Mouse (Mus musculus) heart, postnatal 36 days (tissue): Measurements from ENCODE around the gene 1700020D05Rik. TPM values are rescaled to one million over a fixed set of nuclear protein-coding genes. Genes with fewer than 3 reads are reported as not detected.
A peak's percentile ranks its signal among the peaks of the same experiment; 100 is the strongest.

Source experiments
- DNase-seq, 2 experiments: peaks; one replicate each; pipeline ENCODE4 v3.0.0; 2021 to 2022
- intact Hi-C: fragments of 180-260 bp; cut with DNase I; formaldehyde crosslinking; loops from one replicate; pipeline ENCODE4 v1.15.1; 2025
- total RNA-seq, 2 experiments: library from RNA; stranded (reverse); gene quantifications; 2 replicates each; pipeline ENCODE4 v1.2.3; 2021

The 1700020D05Rik gene
- total RNA-seq, 2 experiments from 2014 or later, result 0.58 to 0.70 TPM

DNA sequence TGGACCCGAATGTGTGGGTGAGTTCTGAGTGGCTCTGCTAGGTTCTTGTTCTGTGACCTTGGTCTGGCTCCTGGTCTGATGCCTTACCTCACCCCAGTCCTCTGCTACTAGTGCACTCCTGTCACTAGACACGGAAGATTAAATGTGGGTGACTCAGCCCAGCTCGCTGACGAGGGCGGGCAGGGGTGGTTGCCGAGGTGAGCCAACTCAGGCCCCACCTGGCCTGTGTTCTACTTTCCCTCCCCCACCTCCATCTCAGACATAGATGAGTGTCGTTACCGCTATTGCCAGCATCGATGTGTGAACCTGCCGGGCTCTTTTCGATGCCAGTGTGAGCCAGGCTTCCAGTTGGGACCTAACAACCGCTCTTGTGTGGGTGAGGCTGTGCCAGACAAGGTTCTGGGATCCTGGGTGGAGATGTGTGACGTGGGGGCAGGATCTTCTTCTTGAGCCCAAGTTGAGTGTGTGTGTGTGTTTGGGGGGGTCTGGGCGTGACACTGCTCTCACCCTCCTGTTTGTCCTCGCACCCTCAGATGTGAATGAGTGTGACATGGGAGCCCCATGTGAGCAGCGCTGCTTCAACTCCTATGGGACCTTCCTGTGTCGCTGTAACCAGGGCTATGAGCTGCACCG, 25.8 kb downstream of the 1700020D05Rik start:
- intact Hi-C loops, result no loop called here
- no peak for DNase-seq

- intact Hi-C loops, result no loop called here
These were observed 26.5 kb downstream of the 1700020D05Rik start for GRCm38 (mm10) chr19:5477004-5477667.

DNA sequence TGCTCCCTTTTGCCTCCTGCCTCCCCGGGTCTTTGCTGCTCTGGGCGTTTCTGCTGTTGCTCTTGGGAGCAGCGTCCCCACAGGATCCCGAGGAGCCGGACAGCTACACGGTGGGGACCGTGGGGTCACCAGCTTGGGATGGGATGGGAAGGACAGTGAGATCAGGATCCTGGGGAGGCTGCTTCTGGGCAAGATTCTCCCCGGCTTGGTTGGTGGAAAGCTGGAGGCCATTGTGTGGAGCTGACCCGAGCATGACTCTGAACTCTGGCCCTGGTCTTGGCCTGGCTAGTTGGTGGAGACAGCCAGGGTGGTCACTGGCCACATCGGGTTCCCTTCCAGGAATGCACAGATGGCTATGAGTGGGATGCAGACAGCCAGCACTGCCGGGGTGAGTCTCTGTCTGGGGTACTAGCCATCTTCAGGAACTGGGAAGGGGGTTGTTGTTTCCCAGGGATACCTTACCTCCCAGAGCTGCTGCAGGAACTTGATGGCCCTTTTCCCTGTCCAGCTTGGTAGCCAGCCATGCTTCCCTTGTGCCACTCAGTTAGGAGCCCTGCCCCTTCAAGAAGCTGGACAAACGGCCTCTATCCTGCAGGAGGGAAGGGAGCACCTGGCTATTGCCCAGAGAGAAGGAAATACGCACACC, 28.4 kb downstream of the 1700020D05Rik start:
- intact Hi-C loops, result no loop called here
- no peak for DNase-seq

More at GRCm38 (mm10) chr19:5477004-5477667, 26.5 kb downstream of the 1700020D05Rik start:
- no peak for DNase-seq

DNA sequence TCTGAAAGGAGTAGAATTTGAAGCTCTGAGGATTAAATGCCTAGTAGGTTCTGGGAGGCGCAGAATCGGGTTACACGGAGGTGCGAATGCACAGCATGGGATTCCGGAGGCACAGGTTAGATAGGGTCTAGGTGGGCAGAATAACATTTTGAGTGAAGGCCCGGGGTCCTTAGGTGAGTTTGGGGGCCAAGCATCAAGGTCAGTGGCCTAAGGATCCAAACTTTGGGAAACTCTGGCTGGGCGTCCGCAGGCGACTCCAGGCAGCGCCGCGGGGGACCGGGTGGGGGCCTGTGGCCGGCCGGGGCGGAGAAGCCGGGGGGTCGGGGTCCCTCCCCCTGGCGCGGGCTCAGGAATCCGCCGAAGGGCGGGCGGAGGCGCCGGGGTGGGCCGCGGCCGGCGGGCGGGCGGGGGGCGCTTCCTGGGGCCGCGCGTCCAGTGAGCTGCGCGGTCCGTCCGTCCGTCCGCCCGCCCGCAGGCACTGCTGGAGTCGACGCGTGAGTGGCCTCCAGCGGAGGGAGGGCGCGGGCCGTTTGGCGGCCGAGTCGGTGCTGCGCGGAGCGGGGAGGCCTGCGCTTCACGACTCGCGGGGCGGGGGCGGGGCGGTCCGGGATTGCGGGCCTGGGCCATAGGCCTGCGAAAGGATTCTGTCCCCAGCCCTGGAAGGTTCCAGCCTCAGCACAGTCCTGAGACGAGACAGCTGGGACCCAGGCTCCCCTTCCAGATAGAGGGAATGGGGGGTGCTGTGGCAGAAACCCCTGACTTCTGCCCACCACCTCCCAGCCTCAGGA, 29.1 kb downstream of the 1700020D05Rik start:
- intact Hi-C loops, result no loop called here
- DNase-seq, result peak; percentile 46 to 65

DNA sequence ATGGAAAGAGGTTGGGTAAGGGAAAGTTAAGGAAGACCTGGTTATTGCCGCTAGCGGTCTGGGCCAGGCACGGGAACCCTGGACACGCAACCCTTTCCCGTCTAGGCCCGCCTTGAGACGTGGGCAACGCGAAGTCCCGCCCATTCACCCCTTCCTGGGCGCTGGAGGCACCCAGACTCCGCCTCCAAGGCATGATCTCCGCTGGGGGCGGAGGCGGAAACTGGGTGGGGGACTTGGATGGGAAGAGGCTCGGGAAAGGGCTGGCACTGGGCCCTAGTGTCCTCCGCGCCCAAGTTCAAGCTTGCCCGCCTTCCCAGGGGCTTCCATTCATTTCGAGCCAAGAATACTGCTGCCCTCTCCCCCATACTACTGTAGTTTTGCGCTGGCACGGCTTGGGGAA, 29.9 kb downstream of the 1700020D05Rik start, which contains the start of gene Efemp2:
Gene Efemp2, plus strand, starts transcription at position 235 of the 400 bp plus-strand sequence.
- peak; percentile 82 to 84 for DNase-seq
- intact Hi-C loops, result no loop called here

DNA sequence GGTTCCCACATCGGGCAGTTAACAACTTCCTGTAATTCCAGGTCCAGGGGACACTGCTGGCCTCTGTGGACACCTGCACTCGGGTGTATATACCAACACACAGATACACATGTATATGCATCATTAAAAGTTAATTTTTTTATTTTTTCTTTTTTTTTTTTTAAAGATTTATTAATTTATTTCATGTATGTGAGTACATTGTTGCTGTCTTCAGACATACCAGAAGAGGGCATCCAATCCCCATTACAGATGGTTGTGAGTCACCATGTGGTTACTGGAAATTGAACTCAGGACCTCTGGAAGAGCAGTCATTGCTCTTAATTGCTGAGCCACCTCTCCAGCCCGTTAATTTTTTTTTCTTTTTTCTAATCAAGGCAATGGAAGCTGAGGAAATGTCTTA, 30.7 kb downstream of the 1700020D05Rik start:
- intact Hi-C loops, result no loop called here
- no peak for DNase-seq

DNA sequence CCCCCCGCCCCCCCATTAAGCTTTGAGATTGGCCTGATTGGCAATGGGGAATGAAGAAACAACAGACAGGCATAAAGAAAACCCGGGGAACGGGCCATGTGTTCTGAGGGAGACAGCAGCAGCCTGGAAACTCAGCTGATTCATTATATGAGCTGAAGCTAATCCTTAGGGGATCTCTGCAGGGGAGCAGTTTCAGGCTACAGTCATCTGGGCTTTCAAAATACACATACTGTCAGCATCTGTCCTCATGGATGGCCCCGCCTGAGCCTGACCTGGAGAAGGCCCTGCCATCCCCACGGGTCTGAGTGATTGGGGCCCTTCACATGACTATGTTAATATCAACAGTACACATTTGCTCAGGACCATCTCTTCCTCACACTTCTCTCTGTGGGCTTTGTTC, 31.7 kb downstream of the 1700020D05Rik start:
- intact Hi-C loops, result no loop called here
- DNase-seq, result no peak

DNA sequence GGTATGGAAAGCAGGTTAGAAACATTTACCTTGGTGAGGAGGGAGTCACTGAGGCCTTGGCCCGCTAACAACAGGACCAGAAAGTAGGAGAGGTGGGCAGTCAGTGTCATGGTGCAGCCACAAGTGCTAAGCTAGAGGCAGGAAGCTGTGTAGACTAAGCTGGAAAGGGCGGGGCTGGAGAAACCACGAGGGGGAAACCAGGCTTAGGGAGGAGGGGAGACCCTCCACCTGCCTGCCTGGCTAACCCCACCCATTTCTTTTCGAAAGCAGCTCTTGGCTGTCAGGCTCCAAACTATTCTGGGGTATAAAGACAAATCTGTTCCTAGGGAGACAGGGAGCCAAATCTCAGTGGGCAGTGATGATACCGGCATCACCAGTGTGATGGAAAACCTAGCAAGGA, 35.2 kb downstream of the 1700020D05Rik start, which contains the start of gene Ctsw:
Gene Ctsw, minus strand, starts transcription at position 134 of the 400 bp plus-strand sequence.
- no peak for DNase-seq
- intact Hi-C loops, result no loop called here

DNA sequence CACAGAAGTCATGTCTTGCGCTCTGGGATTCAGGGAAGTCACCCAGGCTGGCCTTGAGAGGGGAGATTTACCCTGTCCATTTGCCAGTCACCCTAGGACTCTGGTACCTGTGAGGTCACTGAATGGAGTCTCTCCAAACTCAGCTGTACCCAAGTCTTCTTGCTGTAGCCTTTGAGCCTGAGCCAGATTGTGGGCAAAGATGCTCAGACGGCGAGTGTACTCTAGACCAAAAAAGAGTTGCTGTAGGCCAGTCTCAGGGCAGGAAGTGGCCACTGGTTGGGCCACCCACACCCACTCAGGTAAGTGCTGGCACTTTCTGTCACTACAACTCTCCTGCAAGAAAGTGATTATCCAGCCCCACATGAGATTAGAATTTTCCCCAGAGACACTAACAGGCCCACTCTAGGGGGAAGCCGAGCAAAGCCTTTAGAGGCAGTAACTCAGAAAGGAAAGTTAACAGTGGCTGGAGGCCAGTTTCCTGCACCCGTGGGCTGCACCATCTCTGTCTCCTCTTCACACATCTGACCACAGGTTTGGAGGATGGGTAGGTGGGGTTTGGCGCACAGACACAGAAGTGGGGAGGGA, 36.6 kb downstream of the 1700020D05Rik start:
- no peak for DNase-seq
- intact Hi-C loops, result no loop called here

GRCm38 (mm10) chr19:5465037-5465436, 38.5 kb downstream of the 1700020D05Rik start:
- intact Hi-C loops, result loop anchor here (2.0 kb wide), 1 partner anchor 22 kb away; no protein-coding TSS in a partner anchor
- DNase-seq, result no peak

DNA sequence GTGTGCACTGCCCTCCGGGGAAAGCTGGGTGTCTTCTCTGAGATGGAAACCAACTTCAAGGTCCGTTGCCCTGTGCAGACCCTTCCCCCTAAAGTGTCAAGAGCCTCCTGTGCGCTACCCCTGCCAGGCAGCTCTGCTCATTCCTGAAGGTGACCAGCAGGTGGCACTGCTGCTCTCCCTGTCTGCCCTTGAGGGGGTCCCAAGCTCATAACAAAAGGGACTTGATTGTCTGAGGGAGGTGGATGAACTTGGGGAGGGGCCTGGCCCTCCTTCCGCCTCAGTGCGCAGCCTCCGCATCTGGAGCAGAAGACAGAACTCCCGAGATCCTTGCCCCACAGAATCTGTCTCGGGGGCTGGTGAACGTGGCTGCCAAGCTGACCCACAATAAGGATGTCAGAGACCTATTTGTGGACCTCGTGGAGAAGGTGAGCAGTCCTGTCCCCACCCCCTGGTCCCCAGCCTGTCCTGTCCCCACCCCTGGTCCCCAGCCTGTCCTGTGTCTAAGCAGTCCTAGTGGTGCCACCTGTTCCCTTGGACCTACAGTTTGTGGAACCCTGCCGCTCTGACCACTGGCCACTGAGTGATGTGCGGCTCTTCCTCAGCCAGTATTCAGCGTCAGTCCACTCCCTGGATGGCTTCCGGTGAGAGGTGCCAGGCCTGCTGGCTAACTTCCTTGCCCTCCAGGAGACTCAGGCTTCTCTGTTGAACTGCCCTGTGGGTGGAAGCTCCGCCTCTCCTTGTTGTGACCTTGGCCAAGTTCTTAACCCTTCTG, 39.6 kb downstream of the 1700020D05Rik start:
- DNase-seq, result peak; percentile 64 to 65
- intact Hi-C loops, result loop anchor here (2.0 kb wide), 1 partner anchor 23 kb away; no protein-coding TSS in a partner anchor

- intact Hi-C loops, result no loop called here
These were observed 40.4 kb downstream of the 1700020D05Rik start for GRCm38 (mm10) chr19:5463212-5463611.

GRCm38 (mm10) chr19:5461411-5461810, 42.2 kb downstream of the 1700020D05Rik start:
- no peak for DNase-seq
- intact Hi-C loops, result no loop called here

More at GRCm38 (mm10) chr19:5463212-5463611, 40.4 kb downstream of the 1700020D05Rik start:
- no peak for DNase-seq

DNA sequence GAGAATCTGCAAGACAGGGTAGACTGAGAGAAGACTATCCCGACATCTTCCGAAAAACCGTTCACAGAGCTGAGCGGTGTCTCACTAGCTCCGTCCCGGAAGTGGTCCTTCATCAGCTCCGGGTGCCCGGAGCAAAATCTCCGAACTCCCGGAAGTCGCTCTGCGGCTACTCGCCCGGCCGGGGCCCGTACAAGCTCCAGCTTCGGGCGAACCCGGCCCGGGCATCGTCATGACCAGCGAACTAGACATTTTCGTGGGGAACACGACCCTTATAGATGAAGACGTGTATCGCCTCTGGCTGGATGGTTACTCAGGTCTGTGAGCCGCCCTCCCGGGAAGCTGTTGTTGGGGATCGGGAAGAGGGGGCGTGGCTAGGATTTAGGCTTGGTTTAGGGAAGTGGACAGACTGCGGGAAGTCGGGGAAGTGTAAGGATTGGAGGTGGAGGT, 43.1 kb downstream of the 1700020D05Rik start, which contains the start of gene Fibp:
Gene Fibp, plus strand, starts transcription at position 151 of the 447 bp plus-strand sequence.
- intact Hi-C loops, result no loop called here

DNA sequence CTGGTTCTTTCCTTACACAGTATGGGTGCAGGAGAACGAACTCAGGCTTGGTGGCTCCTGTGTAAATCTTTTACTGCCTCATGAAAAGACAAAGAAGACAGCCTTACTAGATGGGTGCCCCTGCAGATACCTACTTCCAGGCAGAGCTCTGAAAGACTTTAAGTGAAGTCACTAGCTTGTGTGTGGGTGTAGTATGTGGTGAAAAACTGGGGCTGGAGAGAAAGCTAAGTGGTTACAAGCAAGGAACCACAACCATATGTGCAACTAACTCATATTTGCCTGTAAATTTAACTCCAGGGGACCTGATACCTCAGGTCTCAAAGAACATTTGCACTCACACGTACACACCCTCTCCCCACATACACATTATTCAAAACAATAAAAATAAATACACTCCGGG, 43.7 kb downstream of the 1700020D05Rik start:
- DNase-seq, result no peak
- intact Hi-C loops, result no loop called here

More for the DNA sequence above, 43.1 kb downstream of the 1700020D05Rik start, which contains the start of gene Fibp:
- DNase-seq, result peak; percentile 87 to 93

DNA sequence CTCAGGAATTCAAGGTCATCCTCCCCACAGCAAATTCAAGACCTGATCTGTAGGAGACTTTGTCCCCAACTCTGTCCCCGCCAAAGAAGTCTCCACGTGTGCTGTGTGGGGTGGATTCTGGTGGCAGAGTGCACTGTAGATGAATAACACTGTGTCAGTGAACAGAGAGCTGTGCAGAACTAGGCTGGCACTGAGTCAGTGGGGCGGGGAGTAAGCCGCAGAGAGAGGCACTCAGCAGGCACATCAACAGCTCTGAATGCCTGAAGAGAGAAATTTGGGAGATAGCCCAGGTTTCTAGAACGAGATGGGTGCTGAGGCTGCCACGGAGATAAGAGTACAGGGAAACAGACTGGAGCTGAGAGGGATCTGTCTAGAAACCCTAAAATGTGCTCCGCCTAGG, 44.6 kb downstream of the 1700020D05Rik start:
- intact Hi-C loops, result no loop called here
- no peak for DNase-seq

GRCm38 (mm10) chr19:5457746-5458442, 45.7 kb downstream of the 1700020D05Rik start, which contains the start of gene Ccdc85b:
TSS of gene Ccdc85b (minus strand) at chr19:5457894.
- intact Hi-C loops, result no loop called here
- no peak for DNase-seq

- intact Hi-C loops, result no loop called here
- peak; percentile 94 to 95 for DNase-seq
These were observed 46.5 kb downstream of the 1700020D05Rik start for GRCm38 (mm10) chr19:5456922-5457745.
